Mouse (Mus musculus): Measurements from ENCODE around the gene Prrc2c. TPM values are rescaled to one million over a fixed set of nuclear protein-coding genes. Genes with fewer than 3 reads are reported as not detected.
A peak's percentile ranks its signal among the peaks of the same experiment; 100 is the strongest.
"Not testable (repeated sequence)": the region's sequence is repeated elsewhere in the genome, so short reads cannot be mapped to it uniquely, and the experiment has no call there.

Prrc2c gene
- 52.3 and 54.8 TPM in 2 replicates for polyA plus RNA-seq (2015; fragmentation: Nextera tagmentation; extraction: Ambion mirVana)

DNA sequence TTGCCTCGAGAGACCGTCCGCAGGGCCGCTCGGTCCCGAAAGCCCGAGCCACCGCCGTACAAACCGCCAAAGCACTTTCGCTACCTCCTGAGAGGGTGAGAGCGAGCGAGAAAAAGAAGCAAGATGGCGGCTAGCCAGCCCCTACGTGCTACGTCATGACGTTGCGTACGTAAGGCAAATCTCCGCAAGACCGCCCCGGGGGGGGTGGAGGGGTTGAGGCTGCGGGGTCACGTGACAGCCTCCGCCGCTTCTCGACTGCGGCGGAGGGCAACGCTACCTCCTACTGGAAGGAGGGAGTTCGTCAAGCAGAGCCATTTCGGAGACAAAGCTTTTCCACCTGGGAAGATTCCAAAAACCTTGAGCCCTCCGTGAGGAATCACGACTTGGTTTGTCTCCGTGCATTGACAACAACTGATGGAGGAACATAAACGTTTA, at the start of gene Prrc2c:
TSS of gene Prrc2c (minus strand) at position 156 of the 435 bp plus-strand sequence.
- H3K4me3 ChIP-seq (replicated peaks): peak within 1 kb of the TSS; percentile 98
- H3K9me3 ChIP-seq (replicated peaks): no peaks in the 10 kb centered on the region
- under 1% methylated on average over 36 of the region's 36 CpGs for WGBS (ENCODE audit: insufficient replicate concordance)
- H3K9ac ChIP-seq: peak within 1 kb of the TSS; percentile 97
- DNase-seq (peak; percentile 95), ATAC-seq (ENCODE audit: low read depth) (peak; percentile 96)
- peak within 1 kb of the TSS; percentile 88 for H3K4me2 ChIP-seq
- peaks cover 3% of the 10 kb centered on the region; the same call in 1 of the 2 replicates for H3K36me3 ChIP-seq
- H3K4me1 ChIP-seq (replicated peaks): peaks cover 41% of the 10 kb centered on the region
- peak within 1 kb of the TSS; percentile 93 for H3K27ac ChIP-seq
- H3K27me3 ChIP-seq: no peaks in the 10 kb centered on the region

DNA sequence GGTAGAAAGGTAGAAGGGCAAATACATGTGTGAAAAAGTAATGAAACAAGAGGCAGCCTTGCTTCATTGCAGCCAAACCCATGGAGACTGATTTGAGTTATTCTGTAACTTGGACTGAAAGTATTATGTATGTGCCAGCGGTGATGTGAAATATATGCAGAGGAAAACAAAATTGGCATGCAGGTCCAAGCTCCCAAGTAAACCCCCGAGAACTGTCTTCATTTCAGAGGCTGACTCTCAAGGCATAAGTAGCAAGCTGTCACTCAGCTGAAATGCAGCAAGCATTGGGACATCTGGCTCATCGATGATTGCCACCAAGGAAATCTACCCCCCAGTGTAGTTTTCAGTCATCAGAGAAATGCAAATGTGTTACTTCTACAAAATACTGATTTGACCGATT, 44.9 kb upstream of the Prrc2c start:
- Histone ChIP-seq H3K9me3 (replicated peaks) (no peaks in the 10 kb centered on the region), H3K27ac (no peak overlapping the region), H3K36me3 (no peaks in the 10 kb centered on the region), H3K9ac (no peak overlapping the region), H3K4me1 (replicated peaks) (no peaks in the 10 kb centered on the region), H3K4me2 (no peak overlapping the region), H3K27me3 (no peaks in the 10 kb centered on the region), H3K4me3 (replicated peaks) (no peak overlapping the region)
- no peak for ATAC-seq (ENCODE audit: low read depth)
- no peak for DNase-seq
- WGBS (ENCODE audit: insufficient replicate concordance): 65% methylated on average over 4 of the region's 4 CpGs

DNA sequence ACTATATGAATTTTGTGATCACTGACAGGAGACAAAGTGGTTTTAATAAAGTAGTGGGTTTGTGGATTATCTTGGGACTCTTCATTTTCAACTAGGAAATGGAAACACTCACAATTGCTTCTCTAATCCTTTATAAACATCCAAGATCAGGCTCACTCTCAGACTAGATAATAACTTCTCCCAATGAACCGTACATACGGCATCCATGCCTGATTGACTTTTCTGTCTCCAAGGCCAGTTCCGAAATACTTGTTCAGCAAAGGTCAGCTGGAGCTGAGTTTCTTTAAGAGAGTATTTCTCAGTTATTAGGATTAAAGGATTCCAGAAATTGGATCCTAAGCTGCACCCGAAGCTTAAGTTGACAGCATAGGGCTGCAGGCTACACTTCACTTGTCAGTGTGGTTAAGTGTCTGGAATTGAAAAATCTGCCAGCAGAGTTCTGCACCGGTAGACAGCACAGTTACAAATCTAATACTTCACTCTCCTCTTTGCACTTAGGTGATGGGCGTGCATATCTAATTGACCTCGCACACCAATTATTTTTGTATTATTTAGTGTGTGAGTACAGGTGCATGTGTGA, 43.4 kb upstream of the Prrc2c start:
- DNase-seq: no peak
- no peaks in the 10 kb centered on the region for H3K4me1 ChIP-seq (replicated peaks)

DNA sequence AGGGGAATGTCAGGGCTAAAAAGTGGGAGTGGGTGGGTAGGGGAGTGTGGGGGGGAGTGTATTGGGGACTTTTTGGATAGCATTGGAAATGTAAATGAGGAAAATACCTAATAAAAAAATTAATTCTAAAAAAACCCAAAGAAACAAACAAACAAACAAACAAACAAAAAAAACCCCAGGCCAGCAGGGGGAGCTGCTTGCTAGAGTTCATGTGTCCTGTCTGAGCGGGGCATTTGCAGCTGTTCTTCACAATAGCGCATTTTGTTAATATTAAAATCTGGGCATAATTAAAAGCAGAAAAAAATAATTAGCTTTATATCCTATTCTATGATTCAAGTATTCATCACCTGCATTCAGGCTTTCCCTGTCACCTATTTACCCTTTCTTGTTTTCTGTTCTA, 40.7 kb upstream of the Prrc2c start:
- DNase-seq; H3K27ac ChIP-seq; H3K4me1 ChIP-seq (replicated peaks); H3K27me3 ChIP-seq; H3K4me3 ChIP-seq (replicated peaks); H3K36me3 ChIP-seq; ATAC-seq (ENCODE audit: low read depth); H3K4me2 ChIP-seq; H3K9me3 ChIP-seq (replicated peaks); H3K9ac ChIP-seq: not testable (repeated sequence)
- 80% methylated on average over 2 of the region's 2 CpGs for WGBS (ENCODE audit: insufficient replicate concordance)

More for the DNA sequence above, 43.4 kb upstream of the Prrc2c start:
- H3K4me2 ChIP-seq: no peak overlapping the region
- no peak for ATAC-seq (ENCODE audit: low read depth)
- 77% methylated on average over 7 of the region's 7 CpGs for WGBS (ENCODE audit: insufficient replicate concordance)
- H3K36me3 ChIP-seq: no peaks in the 10 kb centered on the region
- no peaks in the 10 kb centered on the region for H3K27me3 ChIP-seq
- H3K4me3 ChIP-seq (replicated peaks): no peak overlapping the region
- no peak overlapping the region for H3K9ac ChIP-seq
- no peaks in the 10 kb centered on the region for H3K9me3 ChIP-seq (replicated peaks)
- no peak overlapping the region for H3K27ac ChIP-seq

DNA sequence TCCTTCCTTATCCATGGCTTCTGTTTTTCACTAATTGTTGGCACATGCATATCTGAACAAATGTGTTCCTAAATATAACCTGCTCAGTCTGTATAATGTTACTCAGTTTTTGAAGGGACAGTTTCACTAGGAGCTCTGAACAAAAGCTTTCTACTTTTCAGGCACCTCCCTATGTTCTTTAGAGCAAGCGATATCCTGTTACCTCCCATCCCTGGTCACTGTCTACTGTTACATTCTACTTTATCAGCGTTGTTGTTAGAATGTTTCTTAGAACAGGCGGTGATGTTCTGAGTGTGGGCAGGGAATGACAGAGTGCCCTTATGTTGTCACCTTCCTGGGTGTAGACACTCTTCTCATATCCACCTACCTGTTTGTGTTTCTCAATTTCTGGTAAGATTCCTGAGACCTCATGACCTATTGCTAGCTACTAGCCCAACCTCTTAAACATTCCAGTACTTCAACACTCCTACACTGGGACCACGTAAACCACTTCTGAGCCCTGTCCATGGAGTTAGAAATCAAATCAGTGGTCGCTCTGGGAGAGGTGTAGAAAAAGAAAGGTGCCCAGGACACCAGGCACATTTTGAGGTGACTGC, 37.7 kb upstream of the Prrc2c start:
- ATAC-seq (ENCODE audit: low read depth) (no peak), DNase-seq (no peak)
- no peak overlapping the region for H3K9ac ChIP-seq
- H3K9me3 ChIP-seq (replicated peaks): no peaks in the 10 kb centered on the region
- H3K4me1 ChIP-seq (replicated peaks): no peaks in the 10 kb centered on the region
- H3K27me3 ChIP-seq: no peaks in the 10 kb centered on the region
- H3K4me2 ChIP-seq: no peak overlapping the region
- H3K4me3 ChIP-seq (replicated peaks): no peak overlapping the region
- H3K36me3 ChIP-seq: no peaks in the 10 kb centered on the region
- WGBS (ENCODE audit: insufficient replicate concordance): 70% methylated on average over 5 of the region's 5 CpGs
- no peak overlapping the region for H3K27ac ChIP-seq

DNA sequence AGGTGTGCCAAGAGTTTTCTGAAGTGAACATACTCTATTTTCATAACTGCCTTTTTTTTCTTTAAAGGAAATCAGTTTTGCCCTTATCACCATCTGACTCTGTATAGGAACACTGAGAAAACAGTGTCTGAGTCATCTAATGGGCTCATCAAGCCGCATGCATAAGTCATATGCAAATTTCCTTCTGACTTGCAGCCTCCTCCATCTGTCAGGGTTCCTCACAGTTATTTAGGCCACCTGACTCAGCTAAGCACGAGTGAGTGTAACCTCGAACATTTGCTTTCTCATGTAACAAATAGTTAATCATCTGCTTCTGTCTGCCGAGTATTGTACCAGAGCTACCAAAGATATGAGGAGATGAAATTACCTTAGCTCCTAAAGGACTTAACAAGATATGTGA, 33.3 kb upstream of the Prrc2c start:
- Histone ChIP-seq H3K4me3 (replicated peaks) (no peak overlapping the region), H3K36me3 (no peaks in the 10 kb centered on the region), H3K27me3 (no peaks in the 10 kb centered on the region), H3K27ac (no peak overlapping the region), H3K9ac (no peak overlapping the region), H3K9me3 (replicated peaks) (no peaks in the 10 kb centered on the region), H3K4me1 (replicated peaks) (no peaks in the 10 kb centered on the region), H3K4me2 (no peak overlapping the region)
- DNase-seq (no peak), ATAC-seq (ENCODE audit: low read depth) (no peak)
- 58% methylated on average over 4 of the region's 4 CpGs for WGBS (ENCODE audit: insufficient replicate concordance)

DNA sequence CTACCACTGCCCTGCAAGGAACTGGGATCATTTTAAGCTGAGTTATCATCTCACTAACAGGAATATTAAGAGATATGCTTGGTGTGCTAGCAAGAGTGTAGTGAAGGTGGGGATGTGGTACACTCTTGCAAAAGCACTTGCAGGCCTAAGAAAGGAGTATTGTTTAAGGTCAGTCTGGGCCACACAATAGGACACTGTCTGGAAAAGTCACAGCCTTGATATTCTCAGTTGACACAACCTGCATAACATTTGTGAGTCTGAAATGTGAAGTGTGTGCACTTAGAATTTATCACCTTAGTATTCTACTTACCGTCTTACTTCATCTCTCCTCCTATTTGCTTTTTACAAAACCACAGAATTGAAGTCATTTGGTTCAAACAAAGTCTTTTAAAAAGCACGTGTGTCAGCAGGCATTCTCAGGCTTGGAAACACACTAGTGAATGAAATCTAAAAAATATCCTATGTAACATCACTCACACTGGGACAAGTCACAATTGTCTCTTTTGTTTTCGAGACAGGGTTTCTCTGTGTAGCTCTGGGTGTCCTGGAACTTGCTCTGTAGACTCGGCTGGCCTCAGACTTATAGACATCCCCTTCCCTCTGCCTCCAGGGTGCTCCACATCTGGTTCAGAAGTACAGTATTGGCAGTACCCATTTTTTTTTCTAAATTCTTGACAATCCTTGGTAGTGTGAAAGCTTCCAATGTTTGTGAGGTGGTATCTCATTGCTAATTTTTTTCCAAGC, 31.4 kb upstream of the Prrc2c start:
- H3K27ac ChIP-seq: no peak overlapping the region
- WGBS (ENCODE audit: insufficient replicate concordance): 55% methylated on average over 4 of the region's 4 CpGs
- H3K27me3 ChIP-seq: no peaks in the 10 kb centered on the region
- no peak overlapping the region for H3K4me2 ChIP-seq
- H3K9ac ChIP-seq: no peak overlapping the region
- ATAC-seq (ENCODE audit: low read depth) (no peak), DNase-seq (no peak)
- no peak overlapping the region for H3K4me3 ChIP-seq (replicated peaks)
- H3K9me3 ChIP-seq (replicated peaks): no peaks in the 10 kb centered on the region
- no peaks in the 10 kb centered on the region for H3K36me3 ChIP-seq
- H3K4me1 ChIP-seq (replicated peaks): no peaks in the 10 kb centered on the region

DNA sequence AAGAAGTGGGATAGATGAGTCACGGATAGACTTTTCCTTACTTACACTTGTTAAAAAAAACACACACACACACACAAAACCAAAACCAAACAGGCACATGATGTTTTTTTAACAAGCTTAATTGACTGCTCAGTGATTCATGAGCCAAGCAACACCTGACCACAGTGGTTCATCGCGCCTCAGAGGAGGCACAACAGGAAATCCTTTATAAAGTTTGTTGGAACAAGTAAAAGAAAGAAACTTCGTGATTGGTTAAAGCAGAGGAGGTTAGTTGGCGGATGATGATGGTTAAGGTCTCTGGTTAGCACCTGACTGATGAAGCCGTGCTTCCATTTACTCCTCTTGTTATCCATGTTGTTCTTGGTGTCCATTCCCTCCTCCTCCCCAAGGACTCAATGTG, 11.7 kb upstream of the Prrc2c start:
- Histone ChIP-seq H3K4me2 (no peak overlapping the region), H3K4me1 (replicated peaks) (no peaks in the 10 kb centered on the region), H3K27ac (no peak overlapping the region), H3K9ac (no peak overlapping the region), H3K36me3 (no peaks in the 10 kb centered on the region), H3K27me3 (no peaks in the 10 kb centered on the region), H3K9me3 (replicated peaks) (no peaks in the 10 kb centered on the region), H3K4me3 (replicated peaks) (no peak overlapping the region)
- ATAC-seq (ENCODE audit: low read depth) (no peak), DNase-seq (no peak)
- 60% methylated on average over 6 of the region's 6 CpGs for WGBS (ENCODE audit: insufficient replicate concordance)

DNA sequence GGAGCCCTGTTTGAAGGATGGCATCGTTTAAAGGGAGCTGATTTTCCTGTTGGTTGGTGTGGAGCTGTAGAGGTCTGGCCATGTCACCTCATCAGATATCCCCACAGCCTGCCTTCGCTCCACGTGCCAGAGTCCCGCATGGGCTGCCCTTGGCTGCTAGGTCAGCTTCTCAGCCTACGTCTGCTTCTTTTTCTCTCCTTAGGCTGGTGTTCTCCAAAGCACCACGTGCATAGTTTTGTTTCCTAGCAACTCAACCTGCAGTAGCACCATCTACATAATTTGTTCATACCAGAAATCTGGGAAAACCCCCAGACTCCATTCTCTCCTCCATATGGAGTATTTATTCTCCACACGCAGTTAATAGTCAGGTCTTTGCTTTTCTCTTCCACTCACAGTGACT, 9.3 kb upstream of the Prrc2c start:
- 48% methylated on average over 7 of the region's 7 CpGs for WGBS (ENCODE audit: insufficient replicate concordance)
- Histone ChIP-seq H3K9me3 (replicated peaks) (no peaks in the 10 kb centered on the region), H3K4me3 (replicated peaks) (no peak overlapping the region), H3K36me3 (no peaks in the 10 kb centered on the region), H3K4me2 (no peak overlapping the region), H3K27ac (no peak overlapping the region), H3K4me1 (replicated peaks) (no peaks in the 10 kb centered on the region), H3K27me3 (no peaks in the 10 kb centered on the region), H3K9ac (no peak overlapping the region)
- no peak for ATAC-seq (ENCODE audit: low read depth)
- DNase-seq: no peak

DNA sequence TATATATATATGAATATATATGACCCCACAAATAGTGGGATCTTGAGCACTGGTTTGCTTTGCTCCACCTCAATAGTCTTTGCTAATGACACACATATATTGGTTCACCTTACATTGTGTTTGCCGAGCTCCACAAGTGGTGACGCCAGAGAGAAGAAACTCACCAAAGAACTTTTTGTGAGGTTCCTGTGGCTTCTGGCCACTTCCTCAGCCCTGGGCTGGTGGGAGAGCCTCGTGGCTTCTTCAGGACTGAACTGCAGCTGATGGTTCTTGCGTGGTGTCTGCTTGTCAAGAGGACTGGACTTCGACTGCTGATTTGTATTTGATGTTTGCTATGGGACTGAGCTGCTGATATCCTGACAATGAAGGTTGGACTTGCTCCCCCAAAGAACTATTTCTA, 8.4 kb upstream of the Prrc2c start:
- Histone ChIP-seq H3K36me3 (no peaks in the 10 kb centered on the region), H3K27ac (no peak overlapping the region), H3K4me1 (replicated peaks) (no peaks in the 10 kb centered on the region), H3K9ac (no peak overlapping the region), H3K4me3 (replicated peaks) (no peak overlapping the region), H3K9me3 (replicated peaks) (no peaks in the 10 kb centered on the region), H3K4me2 (no peak overlapping the region), H3K27me3 (no peaks in the 10 kb centered on the region)
- ATAC-seq (ENCODE audit: low read depth) (no peak), DNase-seq (no peak)
- WGBS (ENCODE audit: insufficient replicate concordance): 23% methylated on average over 5 of the region's 5 CpGs

DNA sequence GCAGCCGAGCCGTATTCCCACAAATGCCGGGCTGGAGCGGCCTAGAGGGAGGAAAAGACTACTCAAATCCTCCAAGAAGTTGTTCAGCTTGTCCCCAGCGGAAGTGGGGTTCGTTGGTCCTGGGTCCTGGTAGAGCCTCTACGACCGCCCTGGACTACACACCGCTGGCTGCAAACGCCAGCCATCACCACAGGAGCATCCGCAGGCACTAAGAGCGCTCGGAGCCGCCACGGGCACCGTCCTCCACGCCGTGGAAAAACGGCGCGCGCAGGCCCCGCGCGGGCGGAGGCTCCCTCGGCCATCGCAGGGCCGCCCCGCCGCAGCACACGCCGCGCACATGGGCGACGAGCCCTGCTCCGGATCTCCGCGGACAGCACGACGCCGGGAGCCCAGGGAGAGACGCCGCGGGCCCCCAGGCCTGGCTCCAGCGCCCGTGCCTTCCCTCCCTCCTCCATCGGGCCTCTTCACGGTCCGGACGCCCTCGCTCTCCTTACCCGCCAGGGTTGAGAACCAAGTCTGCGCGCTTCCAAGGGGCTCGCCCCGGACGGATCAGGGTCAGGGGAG, 443 bp downstream of the Prrc2c start:
- ATAC-seq (ENCODE audit: low read depth) (peak; percentile 81), DNase-seq (no peak)
- Histone ChIP-seq H3K27ac (peak overlapping the region; percentile 93), H3K9ac (peak overlapping the region; percentile 97), H3K4me2 (peak overlapping the region; percentile 88), H3K36me3 (peaks cover 3% of the 10 kb centered on the region; the same call in 1 of the 2 replicates), H3K9me3 (replicated peaks) (no peaks in the 10 kb centered on the region), H3K27me3 (no peaks in the 10 kb centered on the region), H3K4me1 (replicated peaks) (peaks cover 44% of the 10 kb centered on the region), H3K4me3 (replicated peaks) (peak overlapping the region; percentile 98)
- under 1% methylated on average over 54 of the region's 58 CpGs for WGBS (ENCODE audit: insufficient replicate concordance)
